Mouse (Mus musculus): Measurements from ENCODE around the gene Ceacam9. TPM values are rescaled to one million over a fixed set of nuclear protein-coding genes. Genes with fewer than 3 reads are reported as not detected.

The Ceacam9 gene
- polyA plus RNA-seq, 1 experiment, result not detected

DNA sequence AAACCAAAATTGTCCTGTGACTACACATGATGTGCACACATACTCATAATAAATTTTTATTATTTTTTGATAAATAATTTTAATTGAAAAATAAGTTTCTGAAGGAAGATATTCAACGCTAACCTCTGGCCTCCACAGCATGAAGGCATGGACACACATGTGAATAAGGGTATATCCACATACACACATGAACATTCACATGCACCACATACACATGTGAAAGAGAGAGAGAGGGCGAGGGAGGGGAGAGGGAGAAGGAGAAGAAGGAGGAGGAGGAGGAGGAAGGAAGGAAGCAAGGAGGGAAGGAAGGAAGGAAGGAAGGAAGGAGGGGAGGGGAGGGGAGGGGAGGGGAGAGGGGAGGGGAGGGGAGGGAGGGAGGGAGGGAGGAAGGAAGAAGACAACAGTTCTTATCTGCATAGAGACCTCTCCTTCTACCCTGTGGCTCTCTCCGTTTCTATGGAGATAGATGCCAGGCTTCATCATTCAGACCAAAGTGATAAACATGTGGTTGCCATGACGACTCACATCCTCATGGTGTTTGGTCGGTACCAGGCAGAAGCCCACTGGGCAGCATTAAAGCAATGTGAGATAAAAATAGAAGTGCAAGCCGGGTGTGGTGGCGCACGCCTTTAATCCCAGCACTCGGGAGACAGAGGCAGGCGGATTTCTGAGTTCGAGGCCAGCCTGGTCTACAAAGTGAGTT, 37.3 kb downstream of the Ceacam9 start:
- no peaks in the 10 kb centered on the region for H3K36me3 ChIP-seq (ENCODE audit: control insufficient read depth, insufficient read depth, low read length)
- no peak for TF ChIP-seq CTCF (IDR thresholded peaks at IDR 0.05; ENCODE audit: extremely low read depth, insufficient read depth, insufficient read length, insufficient replicate concordance)
- TF ChIP-seq POLR2A (IDR thresholded peaks at IDR 0.05; ENCODE audit: low read depth, low read length), result no peak
- H3K4me1 ChIP-seq (ENCODE audit: control insufficient read depth, insufficient read depth, insufficient read length), result peaks cover 7% of the 10 kb centered on the region; the same call in 1 of the 2 replicates
- H3K4me3 ChIP-seq (ENCODE audit: extremely low read depth, insufficient read depth, insufficient read length), result no peak overlapping the region
- 69% methylated on average over 10 of the region's 11 CpGs for WGBS
- no peak for DNase-seq (ENCODE audit: low read depth in 1 of 2, low spot score in 2 of 2)
- no peaks in the 10 kb centered on the region for H3K27me3 ChIP-seq (ENCODE audit: control insufficient read depth, insufficient read depth, low read length)
- H3K27ac ChIP-seq (ENCODE audit: insufficient read depth, low read length), result no peak overlapping the region

DNA sequence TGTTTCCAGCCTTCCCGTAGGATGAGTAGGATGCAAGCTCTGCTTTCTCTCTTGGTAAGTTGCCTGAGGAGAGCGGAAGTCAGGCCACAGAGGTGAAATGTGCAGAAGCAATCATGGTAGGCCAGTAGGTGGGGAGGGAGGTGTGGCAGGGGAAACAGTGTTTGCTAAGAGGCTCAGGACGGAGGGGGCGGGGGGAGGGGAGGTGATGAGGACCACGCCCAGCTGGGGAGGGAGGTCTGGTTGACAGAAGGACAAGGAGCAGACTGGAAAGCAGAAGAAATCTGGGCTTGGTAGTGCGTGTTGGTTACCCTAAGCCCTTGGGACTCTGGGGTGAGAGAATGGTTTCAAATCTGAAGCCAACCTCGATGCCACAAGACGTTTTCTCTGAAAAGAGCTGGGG, 38.6 kb downstream of the Ceacam9 start:
- TF ChIP-seq CTCF (IDR thresholded peaks at IDR 0.05; ENCODE audit: extremely low read depth, insufficient read depth, insufficient read length, insufficient replicate concordance), result no peak
- TF ChIP-seq POLR2A (IDR thresholded peaks at IDR 0.05; ENCODE audit: low read depth, low read length), result no peak
- no peak overlapping the region for H3K4me3 ChIP-seq (ENCODE audit: extremely low read depth, insufficient read depth, insufficient read length)
- 11% methylated on average over 7 of the region's 8 CpGs for WGBS
- DNase-seq (ENCODE audit: low read depth in 1 of 2, low spot score in 2 of 2), result no peak
- no peaks in the 10 kb centered on the region for H3K27me3 ChIP-seq (ENCODE audit: control insufficient read depth, insufficient read depth, low read length)
- peaks cover 7% of the 10 kb centered on the region; the same call in 1 of the 2 replicates for H3K4me1 ChIP-seq (ENCODE audit: control insufficient read depth, insufficient read depth, insufficient read length)
- no peak overlapping the region for H3K27ac ChIP-seq (ENCODE audit: insufficient read depth, low read length)
- no peaks in the 10 kb centered on the region for H3K36me3 ChIP-seq (ENCODE audit: control insufficient read depth, insufficient read depth, low read length)

DNA sequence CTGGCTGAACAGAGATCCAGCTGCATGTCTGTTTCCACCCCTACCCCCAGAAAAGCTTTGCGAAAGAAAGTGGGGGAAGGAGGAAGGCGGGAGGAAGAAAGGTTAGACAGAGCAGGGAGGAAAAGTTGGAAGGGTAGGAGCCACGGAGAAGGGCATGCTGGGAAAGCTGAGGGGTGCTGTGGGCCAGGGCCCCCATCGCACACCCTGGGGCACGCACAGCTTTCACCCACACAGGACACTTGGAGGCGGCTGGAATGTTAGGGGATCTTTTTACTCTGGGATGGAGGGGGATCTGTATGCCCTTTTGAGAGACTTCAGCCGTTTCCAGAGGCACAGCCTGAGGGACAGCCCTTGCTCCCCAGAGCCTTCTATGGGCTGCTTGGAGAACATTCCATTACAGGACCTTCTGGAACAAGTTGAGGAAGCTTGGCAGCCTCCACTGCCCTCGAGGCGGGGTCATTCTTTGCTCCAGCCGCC, 39.3 kb downstream of the Ceacam9 start:
- DNase-seq (ENCODE audit: low read depth in 1 of 2, low spot score in 2 of 2), result no peak
- 65% methylated on average over 10 of the region's 10 CpGs for WGBS
- Histone ChIP-seq H3K36me3 (ENCODE audit: control insufficient read depth, insufficient read depth, low read length) (no peaks in the 10 kb centered on the region), H3K4me1 (ENCODE audit: control insufficient read depth, insufficient read depth, insufficient read length) (peaks cover 7% of the 10 kb centered on the region; the same call in 1 of the 2 replicates), H3K27ac (ENCODE audit: insufficient read depth, low read length) (peak overlapping the region; percentile 37), H3K4me3 (ENCODE audit: extremely low read depth, insufficient read depth, insufficient read length) (no peak overlapping the region), H3K27me3 (ENCODE audit: control insufficient read depth, insufficient read depth, low read length) (no peaks in the 10 kb centered on the region)
- no peak for TF ChIP-seq POLR2A (IDR thresholded peaks at IDR 0.05; ENCODE audit: low read depth, low read length)
- no peak for TF ChIP-seq CTCF (IDR thresholded peaks at IDR 0.05; ENCODE audit: extremely low read depth, insufficient read depth, insufficient read length, insufficient replicate concordance)

DNA sequence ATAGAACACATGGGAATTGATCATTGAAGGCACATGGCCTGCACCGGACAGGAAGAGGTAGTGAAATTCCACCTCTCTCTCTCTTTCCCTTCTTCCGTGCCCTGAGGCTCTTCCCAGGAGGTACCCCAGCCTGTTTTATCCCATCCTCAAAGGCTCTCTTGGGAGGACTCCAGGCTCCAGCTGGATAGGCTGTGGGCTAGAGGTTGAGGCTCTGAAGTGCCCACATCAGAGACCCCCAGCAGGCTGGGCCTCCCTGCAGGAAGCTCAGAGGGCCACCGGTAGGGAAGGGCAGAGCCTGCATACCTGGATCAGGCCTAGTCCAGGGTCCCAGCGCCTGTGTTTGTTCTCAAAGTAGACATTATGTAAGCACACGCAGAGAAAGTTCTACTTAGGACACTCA, 39.9 kb downstream of the Ceacam9 start:
- peak overlapping the region; percentile 37; the same call in 1 of the 2 replicates for H3K27ac ChIP-seq (ENCODE audit: insufficient read depth, low read length)

DNA sequence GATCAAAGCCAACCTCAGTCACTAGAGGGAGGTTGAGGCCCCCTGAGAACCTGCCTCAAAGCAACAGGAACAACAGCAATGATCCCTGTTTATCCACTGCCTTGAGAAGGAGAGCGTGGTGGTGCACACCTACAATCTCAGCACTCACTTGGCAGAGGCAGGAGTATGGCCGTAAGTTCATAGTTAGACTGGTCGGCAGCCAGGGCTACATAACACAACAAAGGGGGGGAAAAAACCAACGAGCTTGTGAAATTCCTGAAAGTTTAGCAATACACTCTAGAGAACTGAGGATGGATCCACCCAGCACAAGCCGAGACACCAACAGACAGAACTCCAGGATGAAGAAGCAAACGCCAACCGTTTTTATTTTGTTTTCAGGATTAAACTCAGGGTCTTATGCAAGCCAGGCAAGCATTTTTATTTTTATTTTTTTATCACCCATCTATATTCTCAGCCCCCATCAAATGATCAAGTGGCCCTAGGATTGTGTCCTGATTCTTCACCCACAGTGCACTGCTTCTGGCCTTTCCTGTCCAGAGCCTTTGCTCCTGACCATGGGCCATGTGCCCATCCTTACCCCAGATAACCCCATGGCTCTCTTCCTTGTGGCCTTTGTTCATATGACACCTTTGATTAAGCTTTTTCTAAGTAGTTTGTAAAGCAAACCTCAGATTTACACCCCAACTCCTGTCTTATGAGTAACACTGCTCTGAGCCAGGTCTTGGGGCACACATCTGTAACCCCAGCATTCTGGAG, 41.9 kb downstream of the Ceacam9 start:
- Histone ChIP-seq H3K36me3 (ENCODE audit: control insufficient read depth, insufficient read depth, low read length) (no peaks in the 10 kb centered on the region), H3K27me3 (ENCODE audit: control insufficient read depth, insufficient read depth, low read length) (no peaks in the 10 kb centered on the region), H3K27ac (ENCODE audit: insufficient read depth, low read length) (no peak overlapping the region), H3K4me1 (ENCODE audit: control insufficient read depth, insufficient read depth, insufficient read length) (peaks cover 7% of the 10 kb centered on the region; the same call in 1 of the 2 replicates), H3K4me3 (ENCODE audit: extremely low read depth, insufficient read depth, insufficient read length) (no peak overlapping the region)
- DNase-seq (ENCODE audit: low read depth in 1 of 2, low spot score in 2 of 2), result no peak
- 82% methylated on average over 7 of the region's 7 CpGs for WGBS
- no peak for TF ChIP-seq POLR2A (IDR thresholded peaks at IDR 0.05; ENCODE audit: low read depth, low read length)

More for the DNA sequence above, 39.9 kb downstream of the Ceacam9 start:
- H3K4me1 ChIP-seq (ENCODE audit: control insufficient read depth, insufficient read depth, insufficient read length), result peaks cover 7% of the 10 kb centered on the region; the same call in 1 of the 2 replicates
- H3K36me3 ChIP-seq (ENCODE audit: control insufficient read depth, insufficient read depth, low read length), result no peaks in the 10 kb centered on the region
- DNase-seq (ENCODE audit: low read depth in 1 of 2, low spot score in 2 of 2), result no peak
- H3K4me3 ChIP-seq (ENCODE audit: extremely low read depth, insufficient read depth, insufficient read length), result no peak overlapping the region
- 77% methylated on average over 5 of the region's 5 CpGs for WGBS
- no peak for TF ChIP-seq POLR2A (IDR thresholded peaks at IDR 0.05; ENCODE audit: low read depth, low read length)
- TF ChIP-seq CTCF (IDR thresholded peaks at IDR 0.05; ENCODE audit: extremely low read depth, insufficient read depth, insufficient read length, insufficient replicate concordance), result no peak
- H3K27me3 ChIP-seq (ENCODE audit: control insufficient read depth, insufficient read depth, low read length), result no peaks in the 10 kb centered on the region

DNA sequence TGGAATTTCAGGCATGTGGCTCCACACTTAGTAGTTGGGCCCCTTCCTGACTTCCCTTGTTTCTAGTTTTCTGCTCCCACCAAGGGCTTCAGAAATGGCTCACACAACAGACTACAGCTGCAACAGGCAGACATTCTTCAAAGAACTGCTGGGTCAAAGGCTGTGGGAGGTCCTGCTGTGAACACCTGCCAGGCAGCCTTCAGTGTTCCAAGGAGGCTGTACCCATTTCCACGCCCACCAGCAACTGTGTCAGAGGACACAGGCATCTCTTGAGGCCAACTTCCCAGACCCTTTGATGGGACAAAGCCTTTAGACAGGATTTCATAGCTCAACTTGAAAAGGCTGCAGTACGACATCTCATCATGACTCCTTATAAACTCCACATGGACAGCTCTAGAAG, 44.7 kb downstream of the Ceacam9 start:
- Histone ChIP-seq H3K27ac (ENCODE audit: insufficient read depth, low read length) (no peak overlapping the region), H3K27me3 (ENCODE audit: control insufficient read depth, insufficient read depth, low read length) (no peaks in the 10 kb centered on the region), H3K4me1 (ENCODE audit: control insufficient read depth, insufficient read depth, insufficient read length) (no peaks in the 10 kb centered on the region), H3K4me3 (ENCODE audit: extremely low read depth, insufficient read depth, insufficient read length) (no peak overlapping the region), H3K36me3 (ENCODE audit: control insufficient read depth, insufficient read depth, low read length) (no peaks in the 10 kb centered on the region)
- 65% methylated on average over 2 of the region's 2 CpGs for WGBS
- no peak for TF ChIP-seq POLR2A (IDR thresholded peaks at IDR 0.05; ENCODE audit: low read depth, low read length)
- TF ChIP-seq CTCF (IDR thresholded peaks at IDR 0.05; ENCODE audit: extremely low read depth, insufficient read depth, insufficient read length, insufficient replicate concordance), result no peak
- DNase-seq (ENCODE audit: low read depth in 1 of 2, low spot score in 2 of 2), result no peak

Other genes starting within 250 kb of the Ceacam9 start
- gene Npas1, start 244.2 kb upstream of the Ceacam9 start, polyA plus RNA-seq (2012; rRNA removed), result not detected in 2 replicates
- gene Arhgap35, start 106.9 kb upstream of the Ceacam9 start, polyA plus RNA-seq (2012; rRNA removed), result 5.6 and 6.4 TPM in 2 replicates
- gene Ceacam15, start 46.2 kb upstream of the Ceacam9 start, polyA plus RNA-seq (2012; rRNA removed), result not detected in 2 replicates
- 159 and 271 TPM in 2 replicates for gene Ap2s1, start 16.5 kb downstream of the Ceacam9 start, polyA plus RNA-seq (2012; rRNA removed)
- 152 and 243 TPM in 2 replicates for gene Slc1a5, start 59.4 kb downstream of the Ceacam9 start, polyA plus RNA-seq (2012; rRNA removed)
- gene Strn4, start 94.0 kb downstream of the Ceacam9 start, polyA plus RNA-seq (2012; rRNA removed), result 121 and 148 TPM in 2 replicates
- 28.6 and 36.1 TPM in 2 replicates for gene Fkrp, start 94.8 kb downstream of the Ceacam9 start, polyA plus RNA-seq (2012; rRNA removed)
- 183 and 205 TPM in 2 replicates for gene Prkd2, start 121.0 kb downstream of the Ceacam9 start, polyA plus RNA-seq (2012; rRNA removed)
- 9.2 and 18.1 TPM in 2 replicates for gene Dact3, start 153.4 kb downstream of the Ceacam9 start, polyA plus RNA-seq (2012; rRNA removed)
- 7.9 and 8.6 TPM in 2 replicates for gene Gng8, start 169.9 kb downstream of the Ceacam9 start, polyA plus RNA-seq (2012; rRNA removed)
- gene Ptgir, start 184.6 kb downstream of the Ceacam9 start, polyA plus RNA-seq (2012; rRNA removed), result 9.2 and 14.9 TPM in 2 replicates
- gene Calm3, start 202.2 kb downstream of the Ceacam9 start, polyA plus RNA-seq (2012; rRNA removed), result 166 and 198 TPM in 2 replicates
- 1.3 and 2.0 TPM in 2 replicates for gene Pnmal2, start 222.8 kb downstream of the Ceacam9 start, polyA plus RNA-seq (2012; rRNA removed)
- not detected in 2 replicates for gene Pnmal1, start 237.8 kb downstream of the Ceacam9 start, polyA plus RNA-seq (2012; rRNA removed)